Mouse (Mus musculus) embryonic fibroblast, embryonic 13.5 days (primary cell): ENCODE data around the gene 1700102P08Rik. TPM values are rescaled to one million over a fixed set of nuclear protein-coding genes. Genes with fewer than 3 reads are reported as not detected.

Experiments
- H3K27ac ChIP-seq: 2 replicates; pipeline ENCODE4 v1.5.1; 2012; ENCODE audit warnings: low read length, control low read depth, inconsistent platforms; ENCODE audit not compliant: insufficient read depth
- H3K4me1 ChIP-seq: 2 replicates; pipeline ENCODE4 v1.6.1; 2011; ENCODE audit warnings: low read length; ENCODE audit not compliant: control insufficient read depth, insufficient read depth
- H3K4me3 ChIP-seq: 2 replicates; pipeline ENCODE4 v1.5.1; 2011; ENCODE audit warnings: mild to moderate bottlenecking, control low read depth, low read length; ENCODE audit not compliant: insufficient read depth
- CTCF ChIP-seq: IDR thresholded peaks from 2 replicates; pipeline ENCODE4 v1.5.1; 2011; ENCODE audit warnings: mild to moderate bottlenecking, control low read depth, low read length, moderate library complexity, borderline replicate concordance; ENCODE audit not compliant: insufficient read depth
- POLR2A ChIP-seq: IDR thresholded peaks from 2 replicates; pipeline ENCODE4 v1.6.1; 2011; ENCODE audit warnings: low read depth, mild to moderate bottlenecking, control low read depth, low read length, moderate library complexity
- polyA plus RNA-seq: library from polyadenylated mRNA; stranded (reverse); fragments of >200 nt; gene quantifications from 2 replicates; pipeline ENCODE4 v1.2.4, GENCODE M21; 2011; ENCODE audit warnings: low read depth; ENCODE audit not compliant: missing spikeins, insufficient read length

The 1700102P08Rik gene
- polyA plus RNA-seq, 1 experiment: 0.63 TPM

GRCm38 (mm10) chr9:108409535-108409934 is 16.9 kb downstream of the 1700102P08Rik start:
- TF ChIP-seq POLR2A: no peak
- no peak for TF ChIP-seq CTCF
- H3K4me3 ChIP-seq: no peak overlapping the region
- no peaks in the 10 kb centered on the region for H3K4me1 ChIP-seq
- H3K27ac ChIP-seq: no peak overlapping the region

DNA sequence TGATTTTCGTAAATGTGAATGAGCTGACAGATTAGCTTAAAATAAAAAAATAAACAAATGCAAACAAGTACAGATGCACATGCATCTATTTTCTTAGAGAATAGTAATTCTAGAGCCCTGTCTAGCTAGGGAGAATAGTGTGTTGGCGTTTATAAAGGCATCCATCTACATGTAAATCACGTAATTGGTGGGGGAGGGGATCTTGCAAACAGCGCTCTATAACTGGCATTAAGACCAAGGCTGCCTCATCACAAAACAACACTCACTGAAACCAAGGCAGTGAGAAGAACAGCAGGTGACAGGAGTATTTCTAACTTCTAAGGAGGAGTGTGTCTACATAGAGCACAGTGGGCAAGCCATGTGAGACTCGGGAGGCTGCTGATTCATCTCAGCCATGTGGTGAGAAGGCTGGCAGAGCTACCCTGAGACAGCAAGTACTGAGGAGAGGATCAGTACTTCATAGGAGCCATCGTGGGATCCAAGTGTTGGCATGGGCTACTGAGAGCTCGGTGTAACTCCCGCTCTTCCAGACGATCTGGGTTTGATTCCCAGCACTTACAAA is 18.9 kb downstream of the 1700102P08Rik start:
- TF ChIP-seq POLR2A (no peak), CTCF (no peak)
- Histone ChIP-seq H3K4me3 (no peak overlapping the region), H3K27ac (no peak overlapping the region), H3K4me1 (no peaks in the 10 kb centered on the region)

- TF ChIP-seq CTCF (no peak), POLR2A (no peak)
- H3K27ac ChIP-seq: no peak overlapping the region
- no peak overlapping the region for H3K4me3 ChIP-seq
- no peaks in the 10 kb centered on the region for H3K4me1 ChIP-seq
Observed at GRCm38 (mm10) chr9:108412221-108412620, 19.6 kb downstream of the 1700102P08Rik start.

DNA sequence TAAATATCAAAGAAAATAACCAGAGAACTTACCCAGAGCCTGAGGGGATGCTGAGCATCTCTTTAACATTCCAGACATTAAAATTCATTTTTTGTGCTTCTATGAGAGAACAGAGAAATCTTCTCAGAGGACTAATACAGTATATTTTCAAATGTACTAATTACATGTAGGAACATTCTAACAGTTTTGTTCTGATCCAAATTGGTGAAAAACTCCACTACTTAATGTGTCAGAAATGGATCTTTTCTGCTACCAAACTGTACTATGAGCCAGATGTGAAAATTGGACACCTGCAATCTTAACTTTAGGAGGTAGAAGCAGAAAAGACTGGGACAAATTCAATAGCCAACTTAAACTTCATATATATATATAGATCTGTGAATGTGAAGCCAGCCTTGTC is 35.8 kb downstream of the 1700102P08Rik start, which contains the start of gene Ccdc36:
TSS of gene Ccdc36 (minus strand) at position 101 of the 400 bp plus-strand sequence.
- no peak for TF ChIP-seq POLR2A
- H3K27ac ChIP-seq: no peak within 1 kb of the TSS
- no peak within 1 kb of the TSS for H3K4me3 ChIP-seq

GRCm38 (mm10) chr9:108431431-108432067 is 38.9 kb downstream of the 1700102P08Rik start:
- TF ChIP-seq POLR2A: no peak
- TF ChIP-seq CTCF: no peak
- no peaks in the 10 kb centered on the region for H3K4me1 ChIP-seq
- no peak overlapping the region for H3K27ac ChIP-seq
- H3K4me3 ChIP-seq: no peak overlapping the region

More for the DNA sequence above, 35.8 kb downstream of the 1700102P08Rik start, which contains the start of gene Ccdc36:
- no peaks in the 10 kb centered on the region for H3K4me1 ChIP-seq

- H3K27ac ChIP-seq: no peak within 1 kb of the TSS
- no peaks in the 10 kb centered on the region; the same call in 1 of the 2 replicates for H3K4me1 ChIP-seq
- no peak for TF ChIP-seq POLR2A
- no peak for TF ChIP-seq CTCF
- no peak within 1 kb of the TSS for H3K4me3 ChIP-seq
Observed at GRCm38 (mm10) chr9:108436182-108436581, 43.6 kb downstream of the 1700102P08Rik start, which contains the start of gene BC048562. Gene BC048562, plus strand, starts transcription at chr9:108436482.

- TF ChIP-seq CTCF (no peak), POLR2A (no peak)
- no peak overlapping the region for H3K4me3 ChIP-seq
- H3K4me1 ChIP-seq: no peaks in the 10 kb centered on the region; the same call in 1 of the 2 replicates
- no peak overlapping the region for H3K27ac ChIP-seq
Observed at GRCm38 (mm10) chr9:108439176-108439575, 46.6 kb downstream of the 1700102P08Rik start.

DNA sequence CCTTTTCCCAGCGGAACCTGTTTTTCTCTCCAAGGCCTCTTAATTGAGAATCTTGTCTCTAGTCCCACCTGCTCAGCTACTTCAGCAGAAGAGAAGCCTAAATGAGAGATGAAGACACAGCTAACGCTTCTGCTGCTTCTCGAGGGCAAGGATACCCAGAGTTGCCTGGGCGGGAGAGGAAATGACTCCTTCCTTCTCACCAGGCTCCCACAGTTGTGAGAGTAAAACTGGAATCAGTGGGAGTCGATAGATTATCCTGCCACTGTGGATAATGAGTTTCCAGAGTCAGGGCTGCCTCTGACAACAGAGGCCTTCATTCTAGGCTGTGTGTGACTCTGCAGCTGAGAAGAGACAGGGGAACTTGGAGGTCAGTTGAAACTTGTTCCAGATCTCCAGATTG is 47.9 kb downstream of the 1700102P08Rik start:
- Histone ChIP-seq H3K27ac (no peak overlapping the region), H3K4me3 (no peak overlapping the region), H3K4me1 (no peaks in the 10 kb centered on the region; the same call in 1 of the 2 replicates)
- TF ChIP-seq POLR2A (no peak), CTCF (no peak)

DNA sequence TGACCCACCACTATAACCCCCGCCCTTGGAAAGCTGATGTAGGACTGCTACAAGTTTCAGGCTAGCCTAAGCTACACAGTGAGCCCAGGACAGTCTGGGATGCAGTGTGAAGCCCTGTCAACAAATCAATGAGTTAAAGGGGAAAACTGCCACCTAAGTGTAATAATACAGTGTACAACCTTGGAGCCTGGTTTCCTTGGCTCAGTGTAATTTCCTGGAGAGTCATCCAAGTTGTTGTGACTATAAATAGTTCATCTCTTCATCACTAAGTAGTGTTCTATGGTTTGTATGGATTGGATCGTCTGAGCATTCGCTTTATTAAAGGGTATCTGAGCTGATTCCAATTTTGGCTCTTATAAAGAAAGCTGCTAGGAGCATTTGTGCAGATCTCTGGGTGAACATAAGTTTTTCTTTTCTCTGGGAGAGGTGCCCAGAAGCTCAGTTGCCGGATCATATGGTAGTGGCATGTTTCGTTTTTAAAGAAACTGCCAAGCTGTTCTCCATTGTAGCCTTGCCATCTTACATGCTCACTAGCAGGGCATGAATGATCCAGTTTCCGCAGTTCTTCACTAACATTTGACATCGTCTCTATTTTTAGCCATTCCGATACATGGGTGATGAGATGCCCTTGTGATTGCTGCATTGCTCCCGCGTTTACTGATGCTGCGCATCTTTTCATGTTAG is 48.8 kb downstream of the 1700102P08Rik start:
- H3K27ac ChIP-seq: no peak overlapping the region
- TF ChIP-seq CTCF (no peak), POLR2A (no peak)

GRCm38 (mm10) chr9:108445125-108445524 is 52.5 kb downstream of the 1700102P08Rik start:
- Histone ChIP-seq H3K4me1 (no peaks in the 10 kb centered on the region; the same call in 1 of the 2 replicates), H3K4me3 (no peak overlapping the region), H3K27ac (no peak overlapping the region)
- TF ChIP-seq CTCF: no peak

More for the DNA sequence above, 48.8 kb downstream of the 1700102P08Rik start:
- Histone ChIP-seq H3K4me1 (no peaks in the 10 kb centered on the region; the same call in 1 of the 2 replicates), H3K4me3 (no peak overlapping the region)
